Mouse (Mus musculus) macrophage (primary cell): ENCODE results near the gene Gm34653. TPM values are rescaled to one million over a fixed set of nuclear protein-coding genes. Genes with fewer than 3 reads are reported as not detected.
A peak's percentile ranks its signal among the peaks of the same experiment; 100 is the strongest.
"Not testable (repeated sequence)": the region's sequence is repeated elsewhere in the genome, so short reads cannot be mapped to it uniquely, and the experiment has no call there.

Experiments
- H3K27ac ChIP-seq: fragments of 350-480 bp; formaldehyde crosslinking; 2 replicates; pipeline ENCODE4 v1.9.0; 2021
- H3K36me3 ChIP-seq: fragments of 350-480 bp; formaldehyde crosslinking; 2 replicates; pipeline ENCODE4 v1.9.0; 2021; ENCODE audit errors: inconsistent target
- H3K4me3 ChIP-seq: fragments of 350-480 bp; formaldehyde crosslinking; 2 replicates; pipeline ENCODE4 v1.9.0; 2021; ENCODE audit errors: inconsistent target
- H3K79me2 ChIP-seq: fragments of 350-480 bp; formaldehyde crosslinking; 2 replicates; pipeline ENCODE4 v1.9.0; 2021; ENCODE audit errors: inconsistent target
- WGBS: methylation state at CpG from one replicate; pipeline ENCODE4 v1.1.7; 2026; ENCODE audit warnings: inconsistent platforms; ENCODE audit not compliant: missing documents; 5-methylcytosine and 5-hydroxymethylcytosine counted together
- polyA plus RNA-seq: library from polyadenylated mRNA; stranded (reverse); fragments of 250-400 nt; gene quantifications from 3 replicates; pipeline ENCODE4 v1.2.4, GENCODE M21; 2018; ENCODE audit warnings: inconsistent platforms

Gm34653 gene
- polyA plus RNA-seq, 1 experiment from 2014 or later, result not detected

DNA sequence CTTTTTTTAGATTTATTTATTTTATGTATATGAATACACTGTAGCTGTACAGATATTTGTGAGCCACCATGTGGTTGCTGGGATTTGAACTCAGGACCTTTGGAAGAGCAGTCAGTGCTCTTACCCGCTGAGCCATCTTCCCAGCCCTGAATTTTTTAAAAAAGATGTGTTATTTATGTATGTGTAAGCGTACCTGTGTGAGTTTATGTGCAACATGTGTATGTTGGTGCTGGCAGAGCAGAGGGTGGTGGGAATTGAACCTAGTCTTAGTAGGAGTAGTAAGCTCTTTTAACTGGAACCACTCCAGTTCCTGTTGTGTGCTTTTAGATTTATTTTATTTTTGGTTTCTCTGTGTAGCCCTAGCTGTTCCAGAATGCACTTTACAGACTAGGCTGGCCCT lies 28.6 kb upstream of the Gm34653 start:
- H3K27ac ChIP-seq, result no peak overlapping the region

DNA sequence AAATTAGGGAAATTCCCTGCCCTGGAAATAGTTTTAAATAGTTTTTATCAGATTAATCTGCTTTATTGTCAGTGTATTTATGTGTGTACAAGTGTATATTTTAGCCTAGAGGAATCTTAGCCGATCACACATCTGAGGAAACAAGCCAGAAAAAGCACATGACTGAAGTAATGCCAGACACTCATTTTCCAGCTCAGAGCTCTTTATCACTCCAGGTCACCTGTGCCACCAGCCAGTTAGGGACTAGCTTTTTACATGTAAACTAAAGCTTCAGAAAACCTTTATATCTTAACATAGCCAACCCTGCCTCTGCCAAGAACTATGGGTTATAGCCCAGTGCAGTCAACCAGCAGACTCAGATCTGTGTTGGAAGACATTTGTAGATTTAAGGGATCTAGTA lies 28.0 kb upstream of the Gm34653 start:
- Histone ChIP-seq H3K79me2 (peaks cover 73% of the 10 kb centered on the region), H3K36me3 (no peaks in the 10 kb centered on the region; the same call in 1 of the 2 replicates), H3K27ac (no peak overlapping the region), H3K4me3 (no peak overlapping the region)
- 78% methylated on average over 1 of the region's 1 CpGs for WGBS

More for the DNA sequence above, 28.6 kb upstream of the Gm34653 start:
- Histone ChIP-seq H3K79me2 (peaks cover 66% of the 10 kb centered on the region), H3K36me3 (no peaks in the 10 kb centered on the region), H3K4me3 (no peak overlapping the region)
- 93% methylated on average over 2 of the region's 2 CpGs for WGBS

DNA sequence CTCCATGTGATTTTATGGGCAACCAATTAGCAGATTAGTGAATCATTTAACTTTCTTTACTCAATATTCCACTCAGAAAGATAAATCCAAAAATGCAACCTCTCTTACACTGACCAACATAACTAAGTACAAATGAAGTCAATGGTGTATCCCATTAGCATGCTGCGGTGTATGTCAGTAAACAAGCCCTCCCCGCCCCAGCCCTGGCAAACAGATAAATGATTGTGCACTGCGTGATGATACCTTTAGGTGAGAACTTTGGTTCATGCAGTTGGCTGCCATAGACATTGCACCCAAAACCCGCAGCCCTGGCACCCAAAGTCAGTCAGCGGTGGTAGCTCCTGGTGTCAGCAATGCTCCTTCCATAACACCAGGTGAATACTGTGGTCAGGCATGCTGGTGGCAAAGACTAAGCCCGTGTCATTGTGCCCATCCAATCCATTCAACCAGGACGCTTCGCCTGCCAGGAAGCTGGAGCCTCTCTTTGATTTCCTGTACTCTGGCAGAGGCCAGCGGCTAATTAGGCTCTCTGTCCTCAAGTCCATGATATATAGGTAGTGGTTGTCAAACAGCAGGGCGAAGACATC lies 27.4 kb upstream of the Gm34653 start:
- Histone ChIP-seq H3K4me3 (no peak overlapping the region), H3K79me2 (peaks cover 79% of the 10 kb centered on the region), H3K27ac (no peak overlapping the region), H3K36me3 (peaks cover 2% of the 10 kb centered on the region; the same call in 1 of the 2 replicates)
- WGBS, result 93% methylated on average over 10 of the region's 10 CpGs

DNA sequence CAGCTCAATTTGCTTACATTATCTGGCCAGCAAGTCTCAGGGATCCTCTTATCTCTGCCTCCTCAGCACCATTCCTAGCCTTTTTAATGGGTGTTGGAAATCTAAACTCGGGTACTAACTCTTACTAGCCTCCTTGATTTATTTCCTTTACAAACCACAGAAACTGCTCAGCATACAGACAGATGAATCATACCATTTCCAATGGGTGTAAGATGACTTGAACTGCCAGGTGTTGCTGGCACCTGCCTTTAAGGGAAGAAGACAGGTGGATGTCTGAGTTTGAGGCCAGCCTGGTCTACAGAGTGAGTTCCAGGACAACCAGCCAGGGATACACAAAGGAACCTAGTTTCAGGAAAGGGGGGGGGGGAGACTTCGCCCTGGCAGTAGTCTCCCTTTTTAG lies 24.8 kb upstream of the Gm34653 start:
- Histone ChIP-seq H3K36me3 (peaks cover 26% of the 10 kb centered on the region), H3K27ac (no peak overlapping the region), H3K4me3 (no peak overlapping the region), H3K79me2 (peaks cover 96% of the 10 kb centered on the region)
- 56% methylated on average over 2 of the region's 2 CpGs for WGBS

DNA sequence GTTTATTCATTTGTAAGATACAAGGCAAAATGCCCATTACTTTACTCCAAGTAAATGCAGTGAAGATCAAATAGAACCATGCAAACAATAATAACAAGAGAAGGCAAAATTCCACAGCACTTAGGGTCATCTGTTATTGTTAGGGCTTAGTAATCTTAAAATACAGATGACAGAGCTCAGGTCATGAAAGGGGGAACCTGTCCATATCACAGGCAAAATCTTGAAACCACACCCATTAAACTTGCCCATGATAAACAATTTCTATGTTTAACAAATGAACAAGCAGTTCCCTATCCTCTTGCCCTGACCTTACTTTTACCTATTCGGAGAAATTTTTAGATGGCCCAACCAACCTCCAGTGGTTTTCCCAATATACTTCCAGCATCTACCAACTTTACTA lies 23.2 kb upstream of the Gm34653 start:
- Histone ChIP-seq H3K79me2 (peaks cover 96% of the 10 kb centered on the region), H3K4me3 (no peak overlapping the region), H3K36me3 (peaks cover 42% of the 10 kb centered on the region), H3K27ac (no peak overlapping the region)
- WGBS, result 75% methylated on average over 1 of the region's 1 CpGs

DNA sequence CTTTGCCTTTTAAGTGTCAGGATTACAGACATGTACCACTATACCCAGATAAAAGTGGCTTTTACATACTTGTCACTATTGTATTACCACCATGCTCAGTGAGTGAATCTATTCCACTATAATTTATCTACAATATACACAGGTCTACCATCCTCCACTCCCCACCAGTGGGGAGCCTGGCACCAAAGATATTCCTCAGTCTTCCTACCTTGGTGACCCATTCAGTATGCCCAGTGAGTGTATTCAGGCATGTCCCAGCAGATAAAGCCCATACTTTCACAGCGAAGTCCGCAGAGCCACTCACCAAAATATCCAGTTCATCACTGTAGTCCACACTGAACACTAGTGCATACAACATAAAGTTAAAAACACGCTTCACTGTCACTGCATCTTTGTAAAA lies 22.0 kb upstream of the Gm34653 start:
- Histone ChIP-seq H3K79me2 (peaks cover 96% of the 10 kb centered on the region), H3K4me3 (no peak overlapping the region), H3K27ac (no peak overlapping the region), H3K36me3 (peaks cover 48% of the 10 kb centered on the region)
- WGBS, result 96% methylated on average over 3 of the region's 3 CpGs

DNA sequence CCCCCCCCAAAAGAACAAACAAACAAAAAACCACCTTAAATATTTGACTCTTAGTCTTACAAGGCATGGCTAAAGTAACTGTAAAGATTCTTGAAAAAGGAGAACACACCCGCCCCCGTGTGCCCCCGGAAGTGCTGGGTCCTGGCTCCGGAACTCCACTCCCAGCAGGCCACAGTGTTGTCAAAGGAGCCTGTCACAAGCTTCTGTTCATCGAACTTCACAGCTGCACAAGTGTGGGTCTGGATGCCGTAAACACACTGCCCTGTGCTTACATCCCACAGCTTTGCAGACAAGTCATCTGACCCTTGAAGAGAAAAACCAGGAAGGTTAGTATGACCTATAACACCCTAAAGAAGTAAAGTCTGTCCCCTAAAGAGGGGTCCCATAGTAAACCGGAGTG lies 20.1 kb upstream of the Gm34653 start:
- peaks cover 56% of the 10 kb centered on the region for H3K36me3 ChIP-seq
- WGBS, result 74% methylated on average over 7 of the region's 7 CpGs

DNA sequence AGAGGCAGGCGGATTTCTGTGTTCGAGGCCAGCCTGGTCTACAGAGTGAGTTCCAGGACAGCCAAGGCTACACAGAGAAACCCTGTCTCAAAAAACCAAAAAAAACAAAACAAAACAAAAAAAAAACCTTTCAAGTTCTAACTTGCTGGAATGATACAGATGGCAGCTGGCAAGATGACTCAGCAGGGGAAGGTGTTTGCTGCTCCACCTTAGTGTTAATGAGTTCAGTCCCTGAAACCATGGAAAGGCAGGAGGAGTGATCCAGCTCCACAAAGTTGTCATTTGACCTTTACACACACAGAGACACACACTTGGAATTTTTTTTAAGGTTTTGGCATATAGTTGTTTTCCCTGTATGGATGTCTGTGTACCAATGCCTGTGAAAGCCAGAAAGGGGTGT lies 16.9 kb upstream of the Gm34653 start:
- peaks cover 73% of the 10 kb centered on the region for H3K79me2 ChIP-seq
- H3K4me3 ChIP-seq, H3K27ac ChIP-seq: not testable (repeated sequence)
- peaks cover 54% of the 10 kb centered on the region for H3K36me3 ChIP-seq
- WGBS, result 100% methylated on average over 2 of the region's 2 CpGs

More for the DNA sequence above, 20.1 kb upstream of the Gm34653 start:
- no peak overlapping the region for H3K27ac ChIP-seq
- H3K79me2 ChIP-seq, result peaks cover 99% of the 10 kb centered on the region
- no peak overlapping the region for H3K4me3 ChIP-seq

DNA sequence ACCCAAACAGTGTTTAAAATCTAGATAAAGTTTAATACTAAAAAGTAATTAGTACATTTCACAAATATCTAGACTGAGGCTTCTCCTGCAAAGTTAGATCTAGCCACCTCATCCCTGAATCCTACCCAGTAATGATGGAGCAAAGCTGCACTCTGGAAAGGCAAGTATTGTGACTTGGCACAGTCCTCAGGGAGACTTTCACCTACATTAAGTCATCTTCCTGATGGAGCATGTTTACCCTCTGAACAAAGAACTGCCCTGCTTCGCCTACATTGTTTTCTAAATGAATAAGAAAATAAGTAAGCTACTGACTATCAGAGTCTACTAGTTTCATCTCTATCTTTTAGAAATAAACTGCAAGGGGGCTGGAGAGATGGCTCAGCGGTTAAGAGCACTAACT lies 14.3 kb upstream of the Gm34653 start:
- H3K27ac ChIP-seq, result no peak overlapping the region
- H3K36me3 ChIP-seq, result peaks cover 47% of the 10 kb centered on the region; the same call in 1 of the 2 replicates
- H3K79me2 ChIP-seq, result peaks cover 70% of the 10 kb centered on the region
- H3K4me3 ChIP-seq, result no peak overlapping the region
- 100% methylated on average over 2 of the region's 2 CpGs for WGBS

DNA sequence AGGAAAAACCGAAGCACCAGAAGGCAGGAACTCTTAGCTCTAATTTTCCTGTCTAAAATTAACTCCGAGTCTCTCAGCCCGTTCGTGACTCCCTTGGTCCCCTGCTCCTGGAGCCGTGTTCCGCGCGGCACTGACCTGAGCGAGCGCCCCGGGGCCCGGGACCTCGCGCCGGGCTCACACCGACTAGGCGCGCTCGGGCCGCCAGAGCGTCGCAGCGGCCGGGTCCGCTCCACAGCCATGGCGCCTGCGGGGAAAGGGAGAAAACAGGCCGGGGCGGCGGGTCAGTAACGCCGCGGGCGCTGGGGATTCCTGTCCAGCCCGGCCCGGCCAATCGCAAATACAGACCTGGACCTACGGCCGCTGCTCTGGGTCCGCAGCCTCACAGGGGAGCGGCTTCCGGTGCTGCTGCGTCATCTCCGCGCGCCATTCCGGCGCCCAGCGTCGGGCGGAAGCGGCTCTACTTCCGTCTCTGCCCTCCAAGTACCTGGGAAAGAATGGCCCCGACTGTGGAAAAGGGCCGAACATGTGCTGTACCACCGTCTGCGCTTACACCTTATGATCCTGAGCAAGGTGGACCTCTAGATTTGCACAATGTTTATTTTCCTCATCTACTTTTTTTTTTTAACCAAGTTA lies 6.9 kb upstream of the Gm34653 start, which contains the start of gene Fbxw2:
Gene Fbxw2, minus strand, starts transcription at position 485 of the 633 bp plus-strand sequence.
- Histone ChIP-seq H3K4me3 (peak within 1 kb of the TSS; percentile 76), H3K27ac (peak within 1 kb of the TSS; percentile 45), H3K79me2 (peaks cover 46% of the 10 kb centered on the region), H3K36me3 (peaks cover 16% of the 10 kb centered on the region; the same call in 1 of the 2 replicates)
- WGBS, result under 1% methylated on average over 54 of the region's 57 CpGs

DNA sequence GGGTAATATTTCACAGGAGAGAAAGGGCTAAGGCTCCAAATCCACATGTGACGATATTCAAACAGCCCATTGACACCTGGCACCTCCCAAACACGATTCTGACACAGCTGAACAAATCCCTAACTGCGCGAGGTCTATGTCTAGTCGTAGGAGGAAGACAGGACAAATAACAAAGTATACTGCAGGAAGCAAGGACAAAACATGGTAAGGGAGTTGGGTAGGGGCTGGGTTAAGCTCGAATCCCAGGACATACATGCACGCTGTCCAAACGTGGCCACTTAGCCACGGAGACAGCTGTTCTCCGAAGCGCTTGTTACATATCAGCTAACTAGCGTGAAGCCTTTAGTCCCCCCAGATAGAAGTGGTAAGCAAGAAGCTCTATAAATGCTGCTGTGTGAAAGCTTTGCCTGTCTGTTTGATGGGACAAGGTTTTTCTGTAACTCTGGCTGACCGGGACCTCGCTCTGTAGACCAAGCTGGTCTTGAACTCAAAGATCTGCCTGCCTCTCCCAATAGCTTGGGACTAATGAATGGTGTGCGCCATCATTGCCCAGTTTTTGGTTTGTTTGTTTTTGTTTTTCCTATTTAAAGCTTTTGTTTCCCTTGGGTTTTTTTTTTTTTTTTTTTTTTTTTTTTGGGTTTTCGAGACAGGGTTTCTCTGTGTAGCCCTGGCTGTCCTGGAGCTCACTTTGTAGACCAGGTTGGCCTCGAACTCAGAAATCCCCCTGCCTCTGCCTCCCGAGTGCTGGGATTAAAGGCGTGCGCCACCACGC lies 6.2 kb upstream of the Gm34653 start:
- 44% methylated on average over 18 of the region's 21 CpGs for WGBS
- H3K36me3 ChIP-seq, result peaks cover 11% of the 10 kb centered on the region; the same call in 1 of the 2 replicates
- H3K79me2 ChIP-seq, result peaks cover 40% of the 10 kb centered on the region
- H3K27ac ChIP-seq, result peak overlapping the region; percentile 45
- peak overlapping the region; percentile 76 for H3K4me3 ChIP-seq

DNA sequence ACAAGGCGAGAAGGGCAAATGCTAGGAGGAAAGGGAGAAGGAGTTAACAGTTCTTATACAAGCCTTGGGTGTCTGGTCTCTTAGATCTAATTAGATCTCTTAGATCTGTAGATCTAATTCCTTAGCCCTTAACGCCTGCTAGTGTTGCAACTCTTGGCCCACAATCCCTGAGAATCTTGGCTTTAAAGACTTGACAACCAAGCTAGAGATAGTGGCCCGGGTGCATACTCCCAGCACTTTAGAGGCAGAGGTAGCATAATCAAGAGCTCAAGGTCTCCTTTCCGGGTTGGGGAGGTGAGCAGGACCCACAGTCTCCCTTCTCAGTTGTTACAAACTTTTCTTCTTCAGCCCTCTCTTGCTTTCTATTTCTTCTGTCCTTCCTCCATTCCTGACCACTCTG lies 5.2 kb upstream of the Gm34653 start:
- Histone ChIP-seq H3K36me3 (peaks cover 4% of the 10 kb centered on the region; the same call in 1 of the 2 replicates), H3K27ac (no peak overlapping the region; the same call in 1 of the 2 replicates), H3K4me3 (no peak overlapping the region), H3K79me2 (peaks cover 32% of the 10 kb centered on the region)
- 82% methylated on average over 4 of the region's 4 CpGs for WGBS

DNA sequence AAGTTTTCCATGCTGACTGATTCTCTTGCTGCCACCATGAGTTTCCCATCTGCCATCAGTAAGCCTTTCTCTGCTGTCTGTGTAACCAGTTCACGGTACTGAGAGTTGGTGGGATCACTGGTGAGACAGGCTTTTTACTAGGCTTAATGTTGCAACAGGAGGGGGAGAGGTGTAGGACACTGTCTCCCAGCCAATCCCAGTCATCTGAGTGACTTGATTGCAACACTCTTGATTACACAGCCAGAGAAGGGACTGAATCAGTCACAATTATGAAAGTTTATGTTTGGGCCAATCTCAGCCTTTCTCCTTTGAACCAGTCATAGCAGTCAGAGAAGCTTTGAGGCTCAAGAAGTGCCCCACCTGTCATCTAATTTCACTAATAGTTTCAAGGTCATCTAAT lies 4.8 kb upstream of the Gm34653 start:
- H3K27ac ChIP-seq, result no peak overlapping the region; the same call in 1 of the 2 replicates
- peaks cover 27% of the 10 kb centered on the region for H3K79me2 ChIP-seq
- 11% methylated on average over 1 of the region's 1 CpGs for WGBS
- H3K36me3 ChIP-seq, result no peaks in the 10 kb centered on the region
- no peak overlapping the region for H3K4me3 ChIP-seq

DNA sequence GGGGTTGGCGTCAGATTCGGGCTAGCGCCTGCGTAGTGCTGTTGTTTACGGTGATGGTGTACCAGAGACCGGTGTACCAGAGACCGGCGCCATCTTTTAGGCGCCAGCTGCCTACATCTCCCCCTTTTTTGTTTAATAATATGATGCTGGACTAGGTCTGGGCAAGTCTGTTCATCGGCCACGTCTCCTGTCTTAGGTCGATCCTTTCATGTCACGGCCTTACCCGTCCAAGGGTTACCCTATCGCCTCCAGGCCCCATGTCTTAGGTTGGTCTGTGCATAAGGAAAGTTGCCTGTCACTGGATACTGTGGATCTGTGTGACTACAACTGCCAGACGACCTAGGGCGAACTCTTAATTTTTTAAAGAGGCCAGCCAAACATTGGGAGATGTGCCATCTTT lies 2.7 kb upstream of the Gm34653 start:
- H3K79me2 ChIP-seq, H3K36me3 ChIP-seq, H3K27ac ChIP-seq, H3K4me3 ChIP-seq: not testable (repeated sequence)
- 93% methylated on average over 14 of the region's 17 CpGs for WGBS

DNA sequence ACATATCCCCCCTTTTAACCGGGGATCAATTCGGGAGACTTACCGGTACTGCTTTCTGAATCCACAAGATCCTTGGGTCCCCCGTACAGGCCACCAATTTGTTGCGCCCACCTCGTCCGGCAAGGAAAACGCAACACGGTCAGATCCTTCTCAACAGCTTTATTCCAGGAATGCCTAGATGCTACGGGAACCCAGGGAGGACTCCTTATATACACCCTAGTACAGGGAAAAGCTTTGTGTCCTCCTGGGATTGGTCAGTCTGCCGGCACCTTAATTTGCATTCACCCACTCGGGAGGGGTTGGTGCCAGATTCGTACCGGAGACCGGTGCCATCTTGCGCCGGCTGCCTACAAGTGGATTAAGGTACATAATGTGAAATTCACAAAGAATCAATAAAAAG lies 817 bp downstream of the Gm34653 start:
- WGBS, result 94% methylated on average over 17 of the region's 17 CpGs
- Histone ChIP-seq H3K4me3 (no peak overlapping the region), H3K36me3 (no peaks in the 10 kb centered on the region), H3K27ac (no peak overlapping the region), H3K79me2 (no peaks in the 10 kb centered on the region)
